Mouse (Mus musculus): ENCODE results near the gene U2af1l4. TPM values are rescaled to one million over a fixed set of nuclear protein-coding genes. Genes with fewer than 3 reads are reported as not detected.

Gene U2af1l4
- total RNA-seq (2023): 10 to 100 TPM; 40.8 to 45.4 TPM

DNA sequence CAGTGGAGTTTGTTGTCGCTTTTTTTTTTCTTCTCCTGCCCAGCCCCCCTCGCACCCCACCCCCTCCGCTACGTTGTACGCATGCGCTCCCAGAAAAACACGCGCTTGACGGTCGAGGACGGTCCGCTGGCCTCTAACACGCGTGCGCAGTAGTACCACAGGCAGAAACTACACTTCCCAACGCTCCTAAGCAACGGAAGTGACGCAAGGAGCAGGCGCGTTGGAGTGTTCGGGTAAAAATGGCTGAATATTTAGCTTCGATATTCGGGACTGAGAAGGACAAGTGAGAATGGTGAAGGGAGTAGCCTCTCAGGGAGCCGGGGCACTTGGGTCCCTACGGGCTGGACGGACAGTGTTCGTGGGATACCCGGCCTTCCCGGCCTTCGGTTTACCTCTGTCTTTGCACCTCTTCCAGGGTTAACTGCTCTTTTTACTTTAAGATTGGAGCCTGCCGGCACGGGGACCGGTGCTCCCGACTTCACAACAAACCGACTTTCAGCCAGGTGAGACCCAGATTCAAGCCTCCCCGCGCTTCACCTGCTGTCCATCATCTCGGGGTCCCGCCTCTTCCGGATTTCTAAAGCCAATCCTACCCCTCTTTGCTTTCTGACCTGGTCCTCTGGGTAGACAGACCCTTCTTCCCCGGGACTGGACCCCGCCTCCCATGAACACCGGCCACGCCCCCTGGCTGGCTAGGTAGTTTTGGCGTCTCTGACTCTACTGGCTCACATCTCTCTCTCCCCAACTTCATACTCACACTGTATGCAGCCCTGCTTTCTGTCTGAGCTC is at the start of gene U2af1l4, which contains the start of the genes Gm49396 and Psenen:
U2af1l4 (plus strand) TSS at position 185 of the 789 bp plus-strand sequence.
Gm49396 (plus strand) TSS at position 228 of the 789 bp plus-strand sequence.
Psenen (minus strand) TSS at position 511 of the 789 bp plus-strand sequence.

DNA sequence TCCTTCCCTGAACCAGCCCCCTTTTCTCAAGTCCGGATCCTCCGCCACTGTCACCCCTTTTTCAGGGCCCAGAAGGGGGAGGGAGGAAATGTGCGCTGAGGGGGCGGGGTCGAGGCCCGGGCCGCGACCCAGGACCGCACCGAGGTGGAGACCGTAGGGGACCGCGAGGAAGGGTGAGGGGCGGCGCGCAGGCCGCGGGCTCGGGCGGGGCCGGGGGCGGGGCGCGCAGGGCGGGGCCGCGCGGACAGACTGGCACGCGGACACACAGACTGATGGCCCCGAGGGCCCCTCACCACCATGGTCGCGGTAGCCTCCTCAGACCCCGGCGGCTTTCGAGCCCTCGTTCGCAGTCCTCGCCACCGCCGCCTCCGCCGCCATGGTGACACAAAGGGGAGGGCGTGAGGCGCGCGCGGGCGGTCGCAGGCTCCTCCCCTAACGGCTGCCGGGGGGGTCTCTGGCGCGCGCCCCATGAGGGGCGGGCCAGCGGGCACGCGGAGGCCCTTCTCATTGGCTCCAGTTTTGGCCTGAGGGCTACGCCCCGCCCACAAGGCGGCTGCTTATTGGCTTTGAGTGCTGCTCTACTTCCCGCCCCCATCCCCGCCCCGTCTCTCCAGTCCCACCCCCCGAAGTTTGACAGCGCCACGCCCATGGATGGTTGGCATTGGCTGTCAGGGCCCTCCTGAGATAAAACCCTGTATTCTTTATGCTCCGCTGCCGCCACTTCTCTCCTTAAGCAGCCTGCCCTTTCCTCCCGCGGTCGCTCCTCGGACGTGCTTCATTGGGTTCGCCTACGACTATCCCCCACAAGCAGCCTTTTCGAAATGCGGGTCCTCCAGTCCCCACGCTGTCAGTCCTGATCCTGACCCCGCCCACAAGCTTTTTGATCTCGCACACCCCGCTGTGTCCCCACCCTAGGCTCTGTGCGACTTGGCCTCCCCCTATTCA is 28.2 kb upstream of the U2af1l4 start, which contains the start of gene Arhgap33:
Arhgap33 (minus strand) TSS at position 428 of the 945 bp plus-strand sequence.

DNA sequence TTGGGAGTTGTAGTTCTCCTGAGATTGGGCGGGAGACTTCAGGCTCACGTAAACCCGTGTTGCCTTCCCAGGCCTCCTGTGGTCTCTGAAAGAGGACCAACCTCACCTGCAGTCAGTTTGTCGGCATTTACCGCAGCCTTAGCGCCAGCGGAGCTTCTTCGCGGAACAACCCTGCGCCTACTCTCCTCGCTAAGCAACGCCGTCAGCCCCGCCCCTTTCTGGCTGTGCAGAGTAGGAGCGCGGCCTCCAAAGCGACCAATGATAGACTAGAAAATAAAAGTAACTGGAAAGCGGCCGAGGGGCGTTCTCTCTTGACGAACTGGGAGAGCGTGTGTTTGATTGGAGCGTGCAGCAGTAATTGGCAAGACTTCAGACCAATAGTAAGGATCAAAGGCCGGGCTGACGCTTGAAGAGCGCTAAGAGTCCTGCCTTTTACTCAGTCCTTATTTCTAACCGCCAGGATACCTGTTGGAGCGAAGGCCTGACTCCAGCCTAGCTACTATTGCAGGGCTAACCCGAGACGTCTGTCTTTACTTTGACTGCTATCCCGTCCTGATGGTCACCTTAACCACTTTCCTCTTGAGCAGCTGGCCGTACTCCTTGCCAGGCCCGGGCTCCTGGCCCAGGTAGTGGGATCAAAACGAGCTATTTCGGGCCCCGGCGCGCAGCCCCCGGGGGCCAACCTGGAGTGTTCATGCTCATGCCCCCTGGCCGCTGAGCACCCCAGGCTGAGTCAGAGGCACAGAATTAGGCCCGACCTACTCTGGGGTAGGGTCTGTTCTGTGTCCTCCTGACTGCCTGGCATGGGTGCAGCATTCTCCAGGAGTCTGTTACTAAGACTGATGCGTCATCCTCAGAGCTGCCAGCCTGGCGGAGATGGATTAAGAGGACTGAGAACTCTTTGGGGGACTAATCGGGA is 10.7 kb upstream of the U2af1l4 start, which contains the start of the genes Hspb6 and Proser3:
Hspb6 (plus strand) TSS at position 77 of the 919 bp plus-strand sequence.
Proser3 (minus strand) TSS at position 198 of the 919 bp plus-strand sequence.

DNA sequence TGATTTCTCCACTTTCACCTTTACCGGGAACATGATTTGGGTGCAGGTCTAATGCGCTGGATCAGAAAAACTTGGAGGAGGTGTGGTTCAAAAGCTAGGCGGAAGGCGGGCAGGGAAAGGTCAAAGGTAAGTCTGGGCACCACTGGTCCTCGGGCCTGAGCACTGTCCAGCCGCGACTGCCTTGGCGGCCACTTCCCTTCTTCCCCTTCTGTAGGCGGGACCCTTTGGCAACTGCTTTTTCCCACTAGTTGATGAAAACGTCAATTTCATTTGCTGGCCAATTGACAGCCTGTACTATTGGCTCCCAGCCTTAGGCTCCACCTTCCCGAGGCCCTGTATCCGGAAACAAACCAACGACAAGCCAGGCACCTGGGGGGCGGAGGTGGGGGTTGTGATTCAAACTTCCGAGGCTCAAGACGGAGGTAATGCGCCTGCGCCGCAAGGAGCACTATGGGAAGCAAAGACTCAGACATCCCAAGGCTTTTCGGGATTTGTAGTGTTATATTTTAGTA is 3.6 kb upstream of the U2af1l4 start, which contains the start of gene Lin37:
Lin37 (minus strand) TSS at position 396 of the 512 bp plus-strand sequence.

DNA sequence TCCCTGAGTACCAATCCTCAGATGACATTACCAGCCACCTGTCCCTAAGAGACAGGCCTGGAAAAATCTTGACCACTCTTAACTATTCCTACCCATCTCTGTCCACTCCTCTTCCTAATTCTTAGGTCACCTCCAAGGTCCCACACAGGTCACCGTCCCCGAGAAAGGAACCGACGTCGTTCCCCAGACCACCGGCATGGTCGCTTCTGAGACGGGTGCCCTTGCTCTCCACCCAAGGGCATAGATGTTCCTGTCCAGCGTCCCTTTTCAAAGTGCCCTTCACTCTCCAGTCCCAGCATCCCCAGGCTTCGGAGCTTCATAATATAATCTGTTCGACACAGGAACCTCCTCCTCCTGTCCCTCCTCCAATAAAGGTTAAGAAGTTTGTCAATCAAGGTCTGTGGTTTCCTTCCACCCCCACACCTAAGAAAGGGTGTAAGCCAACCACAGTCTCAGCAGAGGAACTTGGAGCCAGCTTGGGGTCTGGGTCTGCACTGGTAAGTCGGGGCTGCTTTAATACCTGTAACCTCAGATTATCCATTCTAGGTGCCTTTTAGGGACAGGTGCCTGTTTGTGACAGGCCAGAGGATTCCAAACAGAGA is 2.0 kb downstream of the U2af1l4 start, which contains the start of gene Igflr1:
Igflr1 (plus strand) TSS at position 458 of the 602 bp plus-strand sequence.

DNA sequence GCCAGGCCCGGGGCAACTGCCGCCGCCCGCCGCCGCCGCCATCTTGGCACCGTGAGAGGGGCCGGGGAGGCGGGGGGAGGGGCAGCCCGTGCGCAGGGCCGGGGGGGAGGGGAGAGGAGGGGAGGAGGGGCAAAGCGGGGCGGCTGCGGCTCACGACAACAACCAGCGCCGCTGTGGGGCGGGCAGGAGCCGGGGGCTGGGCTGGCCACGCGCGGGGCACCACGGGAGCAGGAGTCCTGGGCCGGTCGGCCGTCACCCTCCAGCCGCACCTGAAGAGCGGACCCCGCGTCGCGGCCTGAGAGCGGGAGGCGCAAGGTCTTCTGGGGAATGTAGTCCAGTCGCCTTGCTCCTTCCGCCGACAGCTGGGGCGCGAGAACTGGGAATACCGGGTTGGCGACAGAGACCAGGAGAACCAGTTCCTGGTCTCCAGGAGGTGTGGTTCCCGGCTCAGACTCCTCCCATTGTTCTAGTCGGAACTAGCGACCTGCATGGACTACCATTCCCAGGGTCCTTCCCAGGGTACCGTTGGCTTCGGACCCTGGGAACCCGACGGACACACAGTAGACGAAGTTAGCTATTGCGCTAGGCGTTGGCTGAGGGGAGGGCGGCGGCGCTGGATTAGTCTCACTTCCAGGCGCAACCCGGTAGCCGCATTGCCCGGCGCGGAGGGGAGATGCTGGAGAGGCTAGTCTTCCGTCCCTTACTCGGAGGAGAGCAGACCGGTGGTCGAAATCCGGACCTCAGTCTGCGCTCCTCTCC is 25.8 kb downstream of the U2af1l4 start, which contains the start of gene Kmt2b:
Kmt2b (minus strand) TSS at position 51 of the 759 bp plus-strand sequence.

DNA sequence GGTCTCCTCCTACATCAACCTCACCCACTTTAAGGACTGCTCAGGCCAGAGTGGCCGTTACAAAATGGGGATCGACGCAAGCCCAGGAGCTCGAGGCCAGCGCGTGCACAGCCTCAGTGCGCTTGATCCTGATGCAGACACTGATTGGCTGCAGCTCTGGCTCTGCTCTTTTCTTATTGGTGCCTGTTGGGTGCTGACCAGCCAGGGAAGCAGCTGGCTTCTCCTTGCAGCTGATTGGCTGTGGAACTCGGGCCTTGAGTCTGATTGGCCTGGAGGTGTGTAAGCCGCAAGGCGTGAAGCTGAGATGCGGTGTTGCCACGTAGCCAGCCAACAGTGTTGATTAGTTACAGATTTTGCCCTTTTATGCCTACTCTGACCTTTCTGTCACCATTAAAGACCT is 35.7 kb downstream of the U2af1l4 start, which contains the start of gene Zbtb32:
Zbtb32 (minus strand) TSS at position 124 of the 400 bp plus-strand sequence.

DNA sequence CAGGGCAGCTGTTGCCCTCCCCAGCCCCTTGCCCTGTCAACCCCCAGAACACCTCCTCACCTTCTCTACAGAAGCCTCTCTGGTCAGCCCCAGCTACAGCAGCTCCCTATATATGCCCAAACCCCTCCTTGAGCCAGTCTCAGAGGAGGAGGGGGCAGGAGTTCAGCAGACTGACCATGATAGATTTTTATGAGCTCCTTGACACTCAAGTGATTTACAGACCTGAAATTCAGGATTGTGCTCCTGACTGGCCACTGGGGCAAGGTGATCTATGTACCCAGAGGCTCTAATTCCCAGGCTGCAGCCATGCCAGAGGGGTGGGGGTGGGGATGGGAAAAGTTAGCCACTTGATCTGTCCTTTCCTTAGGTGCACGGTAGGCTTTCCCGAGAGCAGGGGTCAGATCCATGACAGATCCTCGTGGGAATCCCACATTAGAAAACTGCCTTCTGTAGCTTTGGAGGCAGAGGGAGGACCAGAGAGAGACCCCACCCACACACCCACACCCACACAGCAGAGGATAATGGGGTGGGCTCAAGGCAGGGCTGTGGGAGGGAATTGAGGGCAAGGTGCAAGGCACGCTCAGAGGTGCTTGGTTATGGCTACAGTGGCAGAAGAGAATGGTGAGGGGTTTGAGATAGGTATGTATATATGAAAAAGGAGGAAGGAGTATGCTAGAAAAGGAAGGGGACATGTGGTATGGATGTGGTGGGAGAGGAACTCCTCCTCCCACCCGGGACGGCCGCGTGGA is 49.7 kb downstream of the U2af1l4 start, which contains the start of gene Upk1a:
Upk1a (minus strand) TSS at position 194 of the 749 bp plus-strand sequence.

Other genes starting within 250 kb of the U2af1l4 start
- gene Syne4, start 248.5 kb upstream of the U2af1l4 start, total RNA-seq (2023): under 1 TPM in 1 of 2 experiments, not detected in 1; 0.76 TPM
- gene E130208F15Rik, start 241.6 kb upstream of the U2af1l4 start, total RNA-seq (2023): not detected
- 1 to 10 TPM; 3.2 to 3.4 TPM for gene Sdhaf1, start 239.4 kb upstream of the U2af1l4 start, total RNA-seq (2023)
- not detected for gene Lrfn3, start 200.5 kb upstream of the U2af1l4 start, total RNA-seq (2023)
- gene Tyrobp, start 149.5 kb upstream of the U2af1l4 start, total RNA-seq (2023): 1,000 to 10,000 TPM; 2,122 to 2,210 TPM
- gene Hcst, start 143.4 kb upstream of the U2af1l4 start, total RNA-seq (2023): 100 to 1,000 TPM; 116 to 123 TPM
- gene Nfkbid, start 141.6 kb upstream of the U2af1l4 start, total RNA-seq (2023): 10 to 100 TPM; 65.6 to 78.9 TPM
- under 1 TPM in 1 of 2 experiments, not detected in 1; 0.27 TPM for gene Aplp1, start 117.8 kb upstream of the U2af1l4 start, total RNA-seq (2023)
- not detected for gene Kirrel2, start 105.6 kb upstream of the U2af1l4 start, total RNA-seq (2023)
- gene Nphs1, start 105.0 kb upstream of the U2af1l4 start, total RNA-seq (2023): not detected
- gene Prodh2, start 69.7 kb upstream of the U2af1l4 start, total RNA-seq (2023): not detected
- gene Arhgap33, start 28.2 kb upstream of the U2af1l4 start, total RNA-seq (2023): 10 to 100 TPM; 14.2 to 14.6 TPM
- gene Hspb6, start 11.1 kb upstream of the U2af1l4 start, total RNA-seq (2023): 1 to 10 TPM; 5.1 to 7.4 TPM
- gene Proser3, start 11.0 kb upstream of the U2af1l4 start, total RNA-seq (2023): 1 to 10 TPM; 6.0 to 6.3 TPM
- gene Lin37, start 3.5 kb upstream of the U2af1l4 start, total RNA-seq (2023): 10 to 100 TPM; 30.4 to 32.0 TPM
- 1 to 10 TPM; 3.2 to 6.2 TPM for gene Gm49396, start within 50 bp of the U2af1l4 start, total RNA-seq (2023)
- gene Psenen, start 326 bp downstream of the U2af1l4 start, total RNA-seq (2023): 100 to 1,000 TPM; 120 to 121 TPM
- 1 to 10 TPM; 3.7 to 5.5 TPM for gene Igflr1, start 2.1 kb downstream of the U2af1l4 start, total RNA-seq (2023)
- gene Kmt2b, start 25.4 kb downstream of the U2af1l4 start, total RNA-seq (2023): 10 to 100 TPM; 51.3 to 54.4 TPM
- gene Zbtb32, start 35.6 kb downstream of the U2af1l4 start, total RNA-seq (2023): under 1 TPM; 0.20 to 0.22 TPM
- gene Upk1a, start 49.5 kb downstream of the U2af1l4 start, total RNA-seq (2023): not detected
- gene Cox6b1, start 62.9 kb downstream of the U2af1l4 start, total RNA-seq (2023): 100 to 1,000 TPM; 236 to 250 TPM
- not detected for gene Etv2, start 72.6 kb downstream of the U2af1l4 start, total RNA-seq (2023)
- gene Rbm42, start 87.0 kb downstream of the U2af1l4 start, total RNA-seq (2023): 10 to 100 TPM; 77.8 to 88.7 TPM
- gene Haus5, start 101.7 kb downstream of the U2af1l4 start, total RNA-seq (2023): 10 to 100 TPM; 22.3 to 22.8 TPM
- not detected for gene Pmis2, start 108.3 kb downstream of the U2af1l4 start, total RNA-seq (2023)
- not detected for gene 2200002J24Rik, start 135.6 kb downstream of the U2af1l4 start, total RNA-seq (2023)
- under 1 TPM; 0.37 to 0.58 TPM for gene Atp4a, start 148.9 kb downstream of the U2af1l4 start, total RNA-seq (2023)
- gene Tmem147, start 166.2 kb downstream of the U2af1l4 start, total RNA-seq (2023): 10 to 100 TPM; 26.6 to 35.5 TPM
- gene Gapdhs, start 180.4 kb downstream of the U2af1l4 start, total RNA-seq (2023): not detected
- 1 to 10 TPM; 1.9 to 3.2 TPM for gene Sbsn, start 188.2 kb downstream of the U2af1l4 start, total RNA-seq (2023)
- gene Dmkn, start 200.5 kb downstream of the U2af1l4 start, total RNA-seq (2023): 1 to 10 TPM; 1.4 to 3.3 TPM
- gene Krtdap, start 224.6 kb downstream of the U2af1l4 start, total RNA-seq (2023): not detected

Measured in neutrophil, adult 59 days (primary cell).